Mouse (Mus musculus): ENCODE measurements around the gene Ntm.

GRCm38 (mm10) chr9:29393136-29393535 lies 569.8 kb downstream of the Ntm start:
- TF ChIP-seq CTCF (IDR thresholded peaks at IDR 0.05; ENCODE audit: control insufficient read depth, insufficient read depth, insufficient read length) = no peak
- TF ChIP-seq USF1 (IDR thresholded peaks at IDR 0.05; ENCODE audit: low read depth) = no peak
- no peak for TF ChIP-seq MAX (IDR thresholded peaks at IDR 0.05)

Data from C2C12 (cell line).